Mouse (Mus musculus) midbrain, embryonic 13.5 days (tissue): Measurements from ENCODE around the gene Usf1. TPM values are rescaled to one million over a fixed set of nuclear protein-coding genes. Genes with fewer than 3 reads are reported as not detected.
A peak's percentile ranks its signal among the peaks of the same experiment; 100 is the strongest.

Source experiments
- ATAC-seq: fragments of 200-750 bp; cut with Nextera tagmentation; 2 replicates; pipeline ENCODE4 v1.8.0; 2017; ENCODE audit warnings: mild to moderate bottlenecking, moderate TSS enrichment, moderate library complexity
- H3K27ac ChIP-seq: fragments of 300-500 bp; sonication (generic); 2 replicates; pipeline ENCODE4 v1.5.1; 2015; ENCODE audit warnings: inconsistent platforms, mild to moderate bottlenecking, moderate library complexity
- H3K27me3 ChIP-seq: fragments of 300-500 bp; sonication (generic); 2 replicates; pipeline ENCODE4 v1.6.1; 2015; ENCODE audit warnings: mild to moderate bottlenecking, inconsistent platforms
- H3K36me3 ChIP-seq: fragments of 300-500 bp; sonication (generic); 2 replicates; pipeline ENCODE4 v1.6.1; 2015; ENCODE audit warnings: mild to moderate bottlenecking, inconsistent platforms
- H3K4me1 ChIP-seq: fragments of 300-500 bp; sonication (generic); replicated peaks from 2 replicates; pipeline ENCODE4 v1.6.1; 2015; ENCODE audit warnings: inconsistent platforms
- H3K4me2 ChIP-seq: fragments of 300-500 bp; sonication (generic); replicated peaks from 2 replicates; pipeline ENCODE4 v1.6.1; 2015; ENCODE audit warnings: moderate library complexity, mild to moderate bottlenecking, inconsistent platforms
- H3K4me3 ChIP-seq: fragments of 300-500 bp; sonication (generic); replicated peaks from 2 replicates; pipeline ENCODE4 v1.5.1; 2015; ENCODE audit warnings: mild to moderate bottlenecking, inconsistent platforms
- H3K9ac ChIP-seq: fragments of 300-500 bp; sonication (generic); replicated peaks from 2 replicates; pipeline ENCODE4 v1.6.1; 2015; ENCODE audit warnings: mild to moderate bottlenecking, inconsistent platforms
- H3K9me3 ChIP-seq: fragments of 300-500 bp; sonication (generic); 2 replicates; pipeline ENCODE4 v1.6.1; 2016; ENCODE audit warnings: mild to moderate bottlenecking, inconsistent platforms
- WGBS: fragments of 180-500 bp; shearing (Covaris S2); methylation state at CpG from one replicate; pipeline ENCODE4 v1.1.7; 2015; 5-methylcytosine and 5-hydroxymethylcytosine counted together
- polyA plus RNA-seq: library from polyadenylated mRNA; unstranded; fragments of >200 nt; fragmentation: Nextera tagmentation; extraction: Ambion mirVana; gene quantifications from 2 replicates; pipeline ENCODE4 v1.2.1, GENCODE M21; 2015

The Usf1 gene
- polyA plus RNA-seq, 1 experiment from 2014 or later, result 237 TPM

DNA sequence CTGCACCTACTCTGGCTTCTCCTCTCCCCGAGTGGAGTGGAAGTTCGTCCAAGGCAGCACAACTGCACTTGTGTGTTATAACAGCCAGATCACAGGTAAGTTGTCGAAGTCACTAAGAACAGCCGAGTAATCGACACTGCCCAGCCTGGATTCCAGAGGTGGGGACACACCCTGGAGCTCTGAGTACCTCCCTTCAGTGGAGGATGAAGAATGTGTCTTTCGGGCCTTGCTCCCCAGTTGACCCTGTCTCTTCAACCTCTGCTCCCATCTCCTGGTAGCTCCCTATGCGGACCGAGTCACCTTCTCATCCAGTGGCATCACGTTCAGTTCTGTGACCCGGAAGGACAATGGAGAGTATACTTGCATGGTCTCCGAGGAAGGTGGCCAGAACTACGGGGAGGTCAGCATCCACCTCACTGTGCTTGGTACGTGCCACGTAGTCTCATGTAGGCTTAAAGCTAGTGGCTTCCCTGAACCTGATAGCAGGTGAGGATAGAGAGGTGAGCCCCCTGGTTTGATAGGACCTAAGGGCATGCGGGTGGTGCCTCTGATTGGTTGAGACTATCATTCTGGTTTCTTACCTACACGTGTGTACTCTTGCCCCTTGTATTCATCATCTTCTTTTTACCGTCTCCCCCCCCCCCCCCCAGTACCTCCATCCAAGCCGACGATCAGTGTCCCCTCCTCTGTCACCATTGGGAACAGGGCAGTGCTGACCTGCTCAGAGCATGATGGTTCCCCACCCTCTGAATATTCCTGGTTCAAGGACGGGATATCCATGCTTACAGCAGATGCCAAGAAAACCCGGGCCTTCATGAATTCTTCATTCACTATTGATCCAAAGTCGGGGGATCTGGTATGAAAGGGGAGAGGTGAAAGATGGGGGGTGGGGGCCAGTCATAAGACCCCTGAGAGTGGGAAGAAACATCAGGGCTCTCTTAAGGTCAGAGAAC, 49.7 kb downstream of the Usf1 start:
- 93% methylated on average over 22 of the region's 22 CpGs for WGBS
- no peaks in the 10 kb centered on the region for H3K27me3 ChIP-seq

DNA sequence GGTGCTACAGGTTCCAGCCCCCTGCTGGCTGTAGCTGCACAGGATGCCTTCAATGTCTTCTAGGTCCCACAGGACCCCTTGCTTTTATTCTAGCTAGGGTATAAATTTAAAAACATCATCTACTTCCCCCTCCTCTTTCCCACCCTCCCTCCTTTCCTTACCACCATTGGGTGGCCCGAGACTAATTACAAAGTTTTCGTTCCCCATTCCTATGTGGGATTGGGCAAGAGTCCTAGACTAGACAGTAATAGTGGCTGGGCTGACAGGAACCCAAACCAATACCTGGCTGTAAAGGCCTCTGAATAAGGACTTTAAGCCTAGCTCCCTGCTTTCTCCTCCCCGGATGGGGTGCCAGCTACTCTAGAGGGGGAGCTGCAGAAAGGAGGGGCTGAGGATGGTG, 52.0 kb downstream of the Usf1 start:
- Histone ChIP-seq H3K27ac (no peak overlapping the region), H3K4me2 (no peak overlapping the region), H3K9ac (no peak overlapping the region), H3K4me1 (peaks cover 12% of the 10 kb centered on the region), H3K4me3 (no peak overlapping the region), H3K9me3 (no peaks in the 10 kb centered on the region), H3K36me3 (no peaks in the 10 kb centered on the region), H3K27me3 (no peaks in the 10 kb centered on the region)
- WGBS, result 97% methylated on average over 3 of the region's 3 CpGs
- no peak for ATAC-seq

More for the DNA sequence above, 49.7 kb downstream of the Usf1 start:
- 0 out of 2 replicates have a peak overlapping the region, but pooled peaks have one; percentile 9 for H3K4me2 ChIP-seq
- H3K27ac ChIP-seq, result no peak overlapping the region
- peaks cover 12% of the 10 kb centered on the region for H3K4me1 ChIP-seq
- H3K4me3 ChIP-seq, result no peak overlapping the region
- no peaks in the 10 kb centered on the region for H3K36me3 ChIP-seq
- ATAC-seq, result no peak
- no peaks in the 10 kb centered on the region for H3K9me3 ChIP-seq
- H3K9ac ChIP-seq, result no peak overlapping the region

DNA sequence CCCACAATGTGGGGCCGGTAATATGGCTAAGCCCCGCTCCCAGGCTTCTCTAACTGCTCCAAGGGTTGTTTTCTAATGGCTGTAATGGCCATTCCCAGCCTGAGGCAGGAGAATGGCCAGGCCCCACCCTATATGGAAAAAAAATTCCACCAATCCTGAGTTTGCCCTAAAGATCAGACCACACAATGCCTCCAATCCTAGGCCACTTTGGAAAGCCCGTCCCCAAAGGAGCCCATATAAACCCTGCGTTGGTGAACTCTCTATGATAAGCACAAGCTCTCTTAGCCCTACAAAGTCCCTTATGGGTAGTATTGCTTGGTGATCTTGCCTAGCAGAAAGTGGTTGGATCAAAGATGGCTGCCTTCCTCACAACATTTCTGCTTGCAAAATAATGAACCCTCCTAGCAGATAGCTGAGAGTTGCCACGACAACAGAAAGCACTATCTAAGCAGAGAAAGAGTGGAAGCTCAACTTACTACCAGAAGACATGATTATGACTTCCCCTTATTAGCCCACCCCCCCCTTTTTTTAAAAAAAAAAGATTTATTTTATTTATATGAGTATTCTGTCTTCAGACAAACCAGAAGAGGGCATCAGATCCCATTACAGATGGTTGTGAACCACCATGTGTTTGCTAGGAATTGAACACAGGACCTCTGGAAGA, 54.8 kb downstream of the Usf1 start:
- Histone ChIP-seq H3K27ac (no peak overlapping the region), H3K9me3 (no peaks in the 10 kb centered on the region), H3K9ac (no peak overlapping the region), H3K4me2 (no peak overlapping the region), H3K4me1 (no peaks in the 10 kb centered on the region), H3K27me3 (no peaks in the 10 kb centered on the region), H3K36me3 (no peaks in the 10 kb centered on the region), H3K4me3 (no peak overlapping the region)
- no peak for ATAC-seq
- 91% methylated on average over 5 of the region's 5 CpGs for WGBS

DNA sequence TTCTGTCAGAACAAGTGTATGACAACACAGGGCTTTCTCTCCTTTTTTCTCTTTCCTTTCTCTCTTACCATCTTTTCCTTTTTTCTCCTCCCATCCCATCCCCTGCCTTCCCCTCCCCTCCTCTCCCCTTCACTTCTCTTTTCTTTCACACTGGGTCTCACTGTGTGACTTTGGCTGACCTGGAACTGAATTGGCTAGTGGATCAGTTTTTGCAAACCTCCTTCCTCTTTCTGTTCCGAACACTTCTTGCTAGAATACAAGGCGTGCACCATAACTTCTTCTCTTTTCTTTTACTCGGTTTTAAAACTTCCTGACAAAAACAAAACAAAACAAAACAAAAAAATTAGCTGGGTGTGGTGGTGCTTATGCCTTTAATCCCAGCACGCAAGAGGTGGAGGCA, 55.5 kb downstream of the Usf1 start:
- 85% methylated on average over 4 of the region's 4 CpGs for WGBS

More for the DNA sequence above, 55.5 kb downstream of the Usf1 start:
- Histone ChIP-seq H3K4me1 (no peaks in the 10 kb centered on the region), H3K27me3 (no peaks in the 10 kb centered on the region), H3K27ac (no peak overlapping the region), H3K4me2 (no peak overlapping the region), H3K4me3 (no peak overlapping the region), H3K9ac (no peak overlapping the region), H3K9me3 (no peaks in the 10 kb centered on the region), H3K36me3 (no peaks in the 10 kb centered on the region)
- no peak for ATAC-seq

Other genes with a start within 250 kb of the Usf1 start
- 17.0 and 23.0 TPM in 2 replicates for gene Pcp4l1, start 215.0 kb upstream of the Usf1 start, polyA plus RNA-seq
- gene Nr1i3, start 197.3 kb upstream of the Usf1 start, polyA plus RNA-seq, result 0.30 and 0.42 TPM in 2 replicates
- 33.5 and 37.9 TPM in 2 replicates for gene Tomm40l, start 188.8 kb upstream of the Usf1 start, polyA plus RNA-seq
- gene Apoa2, start 186.3 kb upstream of the Usf1 start, polyA plus RNA-seq, result 2.6 and 5.1 TPM in 2 replicates
- gene Fcer1g, start 176.9 kb upstream of the Usf1 start, polyA plus RNA-seq, result 20.2 and 20.8 TPM in 2 replicates
- gene Adamts4, start 160.9 kb upstream of the Usf1 start, polyA plus RNA-seq, result 6.5 and 7.4 TPM in 2 replicates
- gene Ndufs2, start 159.9 kb upstream of the Usf1 start, polyA plus RNA-seq, result 231 and 234 TPM in 2 replicates
- gene B4galt3, start 141.0 kb upstream of the Usf1 start, polyA plus RNA-seq, result 99.0 and 99.8 TPM in 2 replicates
- gene Ppox, start 130.1 kb upstream of the Usf1 start, polyA plus RNA-seq, result 56.0 and 56.4 TPM in 2 replicates
- 112 and 121 TPM in 2 replicates for gene Usp21, start 123.3 kb upstream of the Usf1 start, polyA plus RNA-seq
- 112 and 126 TPM in 2 replicates for gene Ufc1, start 116.3 kb upstream of the Usf1 start, polyA plus RNA-seq
- 54.3 and 56.9 TPM in 2 replicates for gene Dedd, start 82.2 kb upstream of the Usf1 start, polyA plus RNA-seq
- gene Nit1, start 65.7 kb upstream of the Usf1 start, polyA plus RNA-seq, result 57.5 and 61.3 TPM in 2 replicates
- gene Pfdn2, start 65.6 kb upstream of the Usf1 start, polyA plus RNA-seq, result 166 and 177 TPM in 2 replicates
- 4.2 and 4.6 TPM in 2 replicates for gene Klhdc9, start 50.5 kb upstream of the Usf1 start, polyA plus RNA-seq
- gene Nectin4, start 41.2 kb upstream of the Usf1 start, polyA plus RNA-seq, result 0.70 and 0.97 TPM in 2 replicates
- gene Arhgap30, start 22.4 kb upstream of the Usf1 start, polyA plus RNA-seq, result 0.63 TPM in 2 replicates
- gene Tstd1, start 7.6 kb downstream of the Usf1 start, polyA plus RNA-seq, result 11.7 and 13.3 TPM in 2 replicates
- gene F11r, start 26.2 kb downstream of the Usf1 start, polyA plus RNA-seq, result 8.3 and 9.7 TPM in 2 replicates
- gene Alyref2, start 92.2 kb downstream of the Usf1 start, polyA plus RNA-seq, result 30.1 and 31.2 TPM in 2 replicates
- not detected in 2 replicates for gene Itln1, start 124.0 kb downstream of the Usf1 start, polyA plus RNA-seq
- not detected in 2 replicates for gene Cd244a, start 147.9 kb downstream of the Usf1 start, polyA plus RNA-seq
- gene Ly9, start 196.1 kb downstream of the Usf1 start, polyA plus RNA-seq, result not detected in 2 replicates
- gene Slamf7, start 241.7 kb downstream of the Usf1 start, polyA plus RNA-seq, result not detected in 2 replicates